Mouse (Mus musculus) heart, embryonic 14.5 days (tissue): ENCODE data around the gene Rasa2. TPM values are rescaled to one million over a fixed set of nuclear protein-coding genes. Genes with fewer than 3 reads are reported as not detected.

Source experiments
- ATAC-seq: fragments of 200-750 bp; cut with Nextera tagmentation; 2 replicates; pipeline ENCODE4 v1.8.0; 2017; ENCODE audit warnings: low read depth, moderate TSS enrichment; ENCODE audit not compliant: insufficient number of reproducible peaks, insufficient read depth, low FRiP score
- H3K27ac ChIP-seq, 2 experiments: fragments of 200-500 bp in 1 of 2; fragments of 300-500 bp in 1 of 2; sonication (generic) in 1 of 2; replicated peaks in 1 of 2; 2 replicates each; pipeline ENCODE4 v1.5.1; 2012 to 2014; ENCODE audit warnings: low read depth in 2 of 2, low read length in 2 of 2, control low read depth in 1 of 2, mild to moderate bottlenecking in 1 of 2, mixed read lengths in 1 of 2; ENCODE audit not compliant: control insufficient read depth in 1 of 2, insufficient read depth in 1 of 2
- H3K27me3 ChIP-seq: fragments of 300-500 bp; sonication (generic); 2 replicates; pipeline ENCODE4 v1.6.1; 2014; ENCODE audit warnings: mild to moderate bottlenecking, low read length, control low read depth; ENCODE audit not compliant: control insufficient read depth, insufficient read depth
- H3K36me3 ChIP-seq: fragments of 300-500 bp; sonication (generic); 2 replicates; pipeline ENCODE4 v1.6.1; 2014; ENCODE audit warnings: mild to moderate bottlenecking, control low read depth, low read length, mixed read lengths; ENCODE audit not compliant: control insufficient read depth, insufficient read depth
- H3K4me1 ChIP-seq, 2 experiments: fragments of 200-500 bp in 1 of 2; fragments of 300-500 bp in 1 of 2; sonication (generic) in 1 of 2; 2 replicates each; pipeline ENCODE4 v1.6.1; 2012 to 2014; ENCODE audit warnings: low read length in 2 of 2, control low read depth in 1 of 2, mixed read lengths in 1 of 2; ENCODE audit not compliant: control insufficient read depth in 2 of 2, insufficient read depth in 2 of 2
- H3K4me2 ChIP-seq: fragments of 300-500 bp; sonication (generic); 2 replicates; pipeline ENCODE4 v1.6.1; 2014; ENCODE audit warnings: mild to moderate bottlenecking, low read length
- H3K4me3 ChIP-seq, 2 experiments: fragments of 200-500 bp in 1 of 2; fragments of 300-500 bp in 1 of 2; sonication (generic) in 1 of 2; 2 replicates each; pipeline ENCODE4 v1.5.1; 2012 to 2014; ENCODE audit warnings: low read length in 2 of 2, mild to moderate bottlenecking in 2 of 2, control low read depth in 1 of 2, low read depth in 1 of 2, moderate library complexity in 1 of 2; ENCODE audit not compliant: control insufficient read depth in 1 of 2, insufficient read depth in 1 of 2
- H3K9ac ChIP-seq: fragments of 300-500 bp; sonication (generic); 2 replicates; pipeline ENCODE4 v1.6.1; 2014; ENCODE audit warnings: mild to moderate bottlenecking, low read length
- H3K9me3 ChIP-seq: fragments of 300-500 bp; sonication (generic); 2 replicates; pipeline ENCODE4 v1.6.1; 2016; ENCODE audit warnings: low read length, control low read depth; ENCODE audit not compliant: control insufficient read depth
- WGBS: fragments of 180-500 bp; shearing (Covaris S2); extraction: QIAGEN DNeasy Blood & Tissue Kit; methylation state at CpG from one replicate; pipeline ENCODE4 v1.1.7; 2014; 5-methylcytosine and 5-hydroxymethylcytosine counted together
- polyA plus RNA-seq: library from polyadenylated mRNA; unstranded; fragments of >200 nt; fragmentation: Nextera tagmentation; extraction: Ambion mirVana; gene quantifications from 2 replicates; pipeline ENCODE4 v1.2.1, GENCODE M21; 2014

Rasa2 gene
- polyA plus RNA-seq, 1 experiment from 2014 or later, result 14.2 TPM

DNA sequence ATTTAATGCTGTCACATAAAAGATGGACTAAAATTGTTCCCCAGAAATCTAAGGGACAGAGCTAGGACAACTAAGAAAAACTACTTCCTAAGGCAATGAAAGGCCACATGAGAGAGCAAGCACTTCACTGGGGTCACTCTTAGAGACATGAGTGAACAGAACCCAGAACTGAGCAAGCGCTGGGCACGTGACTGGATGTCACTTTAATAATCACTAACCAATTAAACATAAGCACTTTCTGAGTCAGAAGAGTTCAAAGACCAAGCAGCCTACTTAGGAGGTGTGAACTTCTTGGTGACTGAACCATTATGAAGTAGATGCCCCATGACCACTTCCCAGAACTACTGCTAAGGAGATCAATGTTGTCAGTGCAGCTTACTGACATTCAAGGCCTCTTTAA lies 20.6 kb downstream of the Rasa2 start:
- 89% methylated on average over 2 of the region's 2 CpGs for WGBS
- ATAC-seq, result no peak
- H3K4me1 ChIP-seq, result peaks cover 3 to 5% of the 10 kb centered on the region in 2 experiments; a peak in 2 of 4 replicates

DNA sequence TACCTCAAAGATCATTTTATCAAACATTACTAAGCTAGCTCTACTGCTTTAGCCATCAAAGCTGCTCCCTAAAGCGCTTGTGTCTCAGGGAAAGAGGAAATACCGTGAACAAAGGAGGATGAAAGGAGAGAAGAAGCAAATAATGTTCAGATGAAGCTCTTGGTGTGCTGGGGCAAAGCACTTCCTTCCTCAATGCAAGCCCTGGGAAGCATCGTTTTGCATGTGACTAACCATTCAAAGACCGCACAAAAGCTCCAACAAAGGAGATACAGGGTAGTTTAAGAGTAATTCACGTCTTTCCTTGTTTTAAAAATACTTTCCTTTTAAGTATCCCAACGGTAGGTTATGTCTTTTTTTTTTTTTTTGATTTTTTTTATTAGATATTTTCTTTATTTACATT lies 28.0 kb downstream of the Rasa2 start:
- Histone ChIP-seq H3K27me3 (no peaks in the 10 kb centered on the region), H3K27ac (no peak overlapping the region), H3K4me3 (no peak overlapping the region), H3K4me2 (no peak overlapping the region), H3K9me3 (0 out of 2 replicates have a peak, but pooled peaks cover 7% of the 10 kb centered on the region), H3K36me3 (peaks cover 64% of the 10 kb centered on the region), H3K9ac (no peak overlapping the region), H3K4me1 (no peaks in the 10 kb centered on the region)
- 64% methylated on average over 6 of the region's 6 CpGs for WGBS
- no peak for ATAC-seq

More for the DNA sequence above, 20.6 kb downstream of the Rasa2 start:
- Histone ChIP-seq H3K4me3 (no peak overlapping the region), H3K4me2 (no peak overlapping the region), H3K27ac (no peak overlapping the region), H3K27me3 (no peaks in the 10 kb centered on the region), H3K36me3 (peaks cover 27% of the 10 kb centered on the region), H3K9ac (no peak overlapping the region), H3K9me3 (0 out of 2 replicates have a peak, but pooled peaks cover 7% of the 10 kb centered on the region)

DNA sequence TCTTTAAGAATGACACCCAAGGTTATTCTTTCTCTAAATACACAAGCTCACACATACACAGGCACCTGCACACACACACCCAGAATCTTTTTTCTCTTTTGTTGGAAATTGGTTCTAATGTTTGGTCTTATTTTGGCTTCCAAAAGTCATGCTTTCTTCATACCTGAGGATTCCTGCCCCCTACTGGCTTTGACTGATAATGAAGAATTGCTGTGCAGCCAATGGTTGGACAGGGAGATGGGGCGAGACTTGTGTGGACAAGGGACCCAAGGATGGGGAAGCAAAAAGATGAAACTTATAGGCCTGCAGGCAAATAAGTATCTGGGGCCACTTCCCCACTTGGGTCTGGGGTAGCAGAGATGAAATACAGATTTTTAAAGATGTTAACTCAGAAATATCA lies 33.5 kb downstream of the Rasa2 start:
- Histone ChIP-seq H3K4me2 (no peak overlapping the region), H3K27me3 (no peaks in the 10 kb centered on the region), H3K27ac (no peak overlapping the region), H3K9ac (no peak overlapping the region), H3K4me3 (no peak overlapping the region), H3K9me3 (no peaks in the 10 kb centered on the region), H3K36me3 (peaks cover 43% of the 10 kb centered on the region), H3K4me1 (no peaks in the 10 kb centered on the region)
- ATAC-seq, result no peak
- 93% methylated on average over 1 of the region's 1 CpGs for WGBS

DNA sequence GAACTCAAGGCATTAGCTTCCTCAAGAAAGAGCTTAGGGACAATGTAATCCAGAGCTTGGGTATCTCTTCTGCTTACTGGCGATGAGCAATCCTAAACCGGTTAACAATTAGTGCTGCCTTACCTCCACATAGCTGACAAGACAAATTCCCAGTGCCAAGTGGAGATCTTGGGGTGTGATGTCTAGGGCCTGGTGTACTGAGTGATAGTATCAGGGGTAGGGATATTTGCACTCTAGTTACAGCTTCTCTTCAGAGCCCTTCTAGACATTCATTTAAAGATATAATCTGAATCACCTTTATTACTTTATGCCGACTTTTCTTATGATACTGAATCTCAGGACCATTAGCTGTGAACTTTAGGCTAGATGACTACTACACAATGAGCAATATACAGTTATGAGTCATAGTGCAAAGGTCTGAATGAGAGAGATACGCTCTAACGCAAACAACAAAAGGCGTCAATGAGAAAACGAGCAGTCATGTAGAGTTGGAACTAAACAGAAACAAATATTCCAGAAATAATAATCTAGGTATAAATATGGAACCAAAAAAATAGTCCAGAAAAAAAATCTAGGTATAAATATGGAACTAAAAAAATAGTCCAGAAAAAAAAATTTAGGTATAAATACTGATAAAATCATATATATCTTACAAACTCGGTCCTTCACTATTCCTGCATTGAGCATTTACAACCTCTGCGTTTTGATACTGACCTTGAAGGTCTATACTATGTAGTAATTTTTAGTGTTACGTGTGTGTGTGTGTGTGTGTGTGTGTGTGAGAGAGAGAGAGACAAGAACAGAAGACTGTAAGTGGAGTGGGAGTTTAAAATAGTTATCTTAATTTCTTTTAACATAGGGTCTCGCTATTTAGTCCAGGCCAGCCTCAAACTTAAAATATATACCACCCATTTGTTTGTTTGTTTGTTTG lies 38.5 kb downstream of the Rasa2 start:
- Histone ChIP-seq H3K4me1 (peaks cover 0 to 2% of the 10 kb centered on the region in 2 experiments; a peak in 1 of 4 replicates), H3K9me3 (no peaks in the 10 kb centered on the region), H3K4me2 (no peak overlapping the region), H3K9ac (no peak overlapping the region), H3K27ac (no peak overlapping the region), H3K27me3 (no peaks in the 10 kb centered on the region), H3K36me3 (peaks cover 43% of the 10 kb centered on the region), H3K4me3 (no peak overlapping the region)
- ATAC-seq, result no peak
- 89% methylated on average over 11 of the region's 11 CpGs for WGBS

DNA sequence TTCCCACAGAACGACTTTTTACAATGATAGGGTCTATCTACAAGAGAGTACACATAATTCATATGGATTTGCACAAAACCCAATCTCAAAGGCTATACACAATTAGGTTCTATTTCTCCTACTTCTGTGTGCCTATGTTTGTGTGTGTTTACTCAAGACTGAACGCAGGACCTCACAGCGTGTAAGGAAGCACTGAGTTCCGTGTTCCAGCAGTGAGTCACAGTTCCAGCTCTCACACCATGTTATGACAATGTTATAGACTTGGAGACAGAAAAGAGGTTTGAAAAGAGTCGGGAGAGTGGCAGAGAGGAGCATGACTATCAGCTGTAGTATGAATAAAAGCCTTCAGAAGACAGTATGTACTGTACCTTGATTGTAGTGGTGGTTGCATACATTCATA lies 42.1 kb downstream of the Rasa2 start:
- H3K9ac ChIP-seq, result no peak overlapping the region
- ATAC-seq, result no peak
- H3K4me1 ChIP-seq, result peaks cover 0 to 2% of the 10 kb centered on the region in 2 experiments; a peak in 1 of 4 replicates
- H3K27me3 ChIP-seq, result no peaks in the 10 kb centered on the region
- no peaks in the 10 kb centered on the region for H3K9me3 ChIP-seq
- WGBS, result 90% methylated on average over 5 of the region's 5 CpGs
- no peak overlapping the region for H3K4me3 ChIP-seq
- H3K4me2 ChIP-seq, result no peak overlapping the region
- H3K36me3 ChIP-seq, result peaks cover 37% of the 10 kb centered on the region
- no peak overlapping the region for H3K27ac ChIP-seq

DNA sequence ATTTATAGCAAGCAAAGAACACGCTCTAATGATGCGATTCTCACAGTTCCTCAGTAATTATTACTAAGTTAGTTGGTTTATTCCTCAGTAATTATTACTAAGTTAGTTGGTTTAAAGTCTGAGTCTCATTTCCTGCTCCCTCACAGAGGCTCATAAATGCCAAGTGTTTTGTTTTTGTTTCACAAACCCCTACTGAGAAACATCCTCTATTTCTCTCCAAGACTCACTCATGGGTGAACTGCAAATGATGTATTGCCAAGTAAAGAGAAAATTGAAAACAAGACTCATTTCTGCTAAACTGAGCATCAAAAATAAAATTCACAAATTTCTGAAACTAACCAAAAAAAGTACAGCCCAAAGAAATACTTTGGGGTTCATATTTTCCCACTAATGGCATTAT lies 47.9 kb downstream of the Rasa2 start:
- no peak for ATAC-seq
- Histone ChIP-seq H3K4me2 (no peak overlapping the region), H3K27me3 (no peaks in the 10 kb centered on the region), H3K27ac (no peak overlapping the region), H3K36me3 (peaks cover 19% of the 10 kb centered on the region), H3K9me3 (no peaks in the 10 kb centered on the region), H3K4me1 (peaks cover 0 to 2% of the 10 kb centered on the region in 2 experiments; a peak in 1 of 4 replicates), H3K4me3 (no peak overlapping the region), H3K9ac (no peak overlapping the region)
- WGBS, result 94% methylated on average over 2 of the region's 2 CpGs

DNA sequence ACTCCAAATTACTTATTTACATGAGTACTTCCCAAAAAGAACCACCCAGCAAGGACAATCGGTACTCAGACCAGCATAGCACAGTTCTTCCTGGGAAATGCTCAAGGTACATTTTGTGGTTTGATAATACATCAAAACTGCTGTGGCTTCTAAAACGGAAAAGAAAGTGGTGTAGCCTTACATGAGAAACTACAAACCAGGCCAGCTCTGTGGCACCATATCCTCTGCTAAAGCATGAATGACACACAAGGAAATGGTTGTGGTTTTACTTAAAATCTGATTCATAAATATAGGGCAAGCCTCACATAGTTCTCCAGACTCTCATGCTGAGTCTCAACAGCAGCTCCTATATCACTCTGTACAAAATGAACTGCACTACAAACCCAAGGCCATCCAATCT lies 48.3 kb downstream of the Rasa2 start:
- no peak for ATAC-seq
- Histone ChIP-seq H3K4me3 (no peak overlapping the region), H3K4me2 (no peak overlapping the region), H3K4me1 (peaks cover 0 to under 1% of the 10 kb centered on the region in 2 experiments; a peak in 1 of 4 replicates), H3K36me3 (peaks cover 19% of the 10 kb centered on the region), H3K27me3 (no peaks in the 10 kb centered on the region), H3K9ac (no peak overlapping the region), H3K27ac (no peak overlapping the region), H3K9me3 (no peaks in the 10 kb centered on the region)
- 87% methylated on average over 2 of the region's 2 CpGs for WGBS
